Mouse (Mus musculus): ENCODE data around the gene Sec22b. TPM values are rescaled to one million over a fixed set of nuclear protein-coding genes. Genes with fewer than 3 reads are reported as not detected.

The Sec22b gene
- total RNA-seq, 2 experiments from 2014 or later, result 70.9 to 76.7 TPM

DNA sequence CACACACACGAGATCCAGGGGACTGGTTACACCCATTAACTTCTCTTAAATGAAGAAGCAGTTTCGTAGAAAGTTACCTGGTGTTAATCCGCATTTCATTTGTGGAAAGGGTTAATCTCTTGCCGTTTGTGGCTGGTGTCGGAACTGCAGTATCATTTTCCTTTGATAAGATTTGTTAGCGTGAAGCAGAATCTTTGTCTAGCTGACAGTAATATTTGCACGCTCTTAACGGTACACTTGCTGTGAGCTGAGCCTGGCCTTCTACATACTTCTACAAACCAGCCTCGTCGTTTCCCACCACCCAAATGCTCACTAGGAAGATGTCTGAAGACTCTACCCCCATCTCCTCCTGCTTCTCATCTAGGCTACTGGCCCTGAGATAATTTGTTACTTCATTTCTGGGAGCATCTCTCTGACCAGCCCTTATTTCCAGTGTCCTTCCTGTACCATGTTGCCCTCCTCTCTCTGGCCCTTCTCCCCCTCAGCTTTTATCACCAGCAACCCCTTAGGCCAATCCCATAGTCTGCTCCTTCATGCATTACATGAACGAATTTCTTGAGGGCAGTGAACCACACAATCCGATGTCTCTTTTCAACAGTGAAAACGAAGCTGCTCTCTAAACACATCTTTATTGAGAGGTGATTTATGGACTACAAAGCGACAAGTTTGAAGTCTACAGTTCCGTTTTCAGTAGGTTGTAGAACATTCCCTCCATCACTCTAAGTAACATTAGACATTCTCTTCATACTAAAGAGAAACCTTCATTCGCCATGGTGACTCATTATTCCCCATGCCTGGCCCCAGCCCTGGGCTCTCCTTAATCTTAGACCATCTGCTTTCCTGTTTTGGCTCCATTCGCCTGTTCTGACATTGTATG is 36.3 kb downstream of the Sec22b start:
- intact Hi-C loops (cut with DNase I), result no loop called here
- no peak for DNase-seq (ENCODE audit: low spot score in 2 of 2)

DNA sequence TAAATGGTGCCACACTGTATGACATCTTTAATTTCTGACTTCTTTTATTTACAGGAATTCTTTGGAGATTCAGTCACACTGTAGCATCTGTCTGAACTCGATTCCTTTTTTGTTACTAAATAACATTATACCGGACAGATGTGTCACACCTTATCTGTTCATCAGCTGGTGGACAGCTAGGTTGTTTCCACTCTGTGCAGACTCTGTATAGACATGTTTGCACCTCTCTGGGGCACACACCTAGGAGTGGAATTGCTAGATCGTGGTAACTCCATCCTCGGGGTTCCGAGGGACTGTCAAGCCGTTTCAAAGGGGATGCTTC is 36.9 kb downstream of the Sec22b start:
- intact Hi-C loops (cut with DNase I), result no loop called here
- no peak for DNase-seq (ENCODE audit: low spot score in 2 of 2)

DNA sequence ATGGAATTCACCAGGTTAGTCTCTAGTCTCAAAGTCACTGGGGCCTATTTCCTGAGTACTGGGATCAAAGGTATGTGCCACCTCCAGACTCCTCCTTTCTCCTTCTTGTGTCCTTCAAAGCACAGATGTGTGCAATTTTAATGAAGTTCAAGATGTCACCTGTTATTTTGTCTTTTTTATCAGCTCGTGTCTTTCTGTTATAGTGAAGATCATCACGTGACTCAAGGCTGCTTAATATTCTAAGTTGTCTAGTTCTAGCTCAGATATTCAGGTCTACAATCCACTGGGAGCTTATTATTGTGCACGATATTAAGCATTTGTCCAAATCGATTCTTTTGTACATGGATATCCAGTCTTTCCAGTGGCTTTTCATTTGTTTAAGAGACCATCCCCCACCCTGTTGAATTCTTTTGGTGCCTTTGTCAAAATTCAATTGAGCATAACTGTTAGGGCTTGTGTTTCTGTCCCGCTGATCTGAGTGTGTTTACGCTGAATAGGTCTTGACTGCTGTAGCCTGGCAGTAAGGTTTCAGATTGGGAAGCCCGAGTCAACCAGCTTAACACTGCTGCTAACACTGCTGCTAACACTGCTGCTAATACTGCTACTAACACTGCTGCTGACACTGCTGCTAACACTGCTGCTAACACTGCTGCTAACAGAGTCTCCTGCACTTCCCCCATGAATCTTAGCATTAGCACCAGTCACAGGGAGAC is 38.0 kb downstream of the Sec22b start:
- DNase-seq (ENCODE audit: low spot score in 2 of 2), result no peak
- intact Hi-C loops (cut with DNase I), result no loop called here

DNA sequence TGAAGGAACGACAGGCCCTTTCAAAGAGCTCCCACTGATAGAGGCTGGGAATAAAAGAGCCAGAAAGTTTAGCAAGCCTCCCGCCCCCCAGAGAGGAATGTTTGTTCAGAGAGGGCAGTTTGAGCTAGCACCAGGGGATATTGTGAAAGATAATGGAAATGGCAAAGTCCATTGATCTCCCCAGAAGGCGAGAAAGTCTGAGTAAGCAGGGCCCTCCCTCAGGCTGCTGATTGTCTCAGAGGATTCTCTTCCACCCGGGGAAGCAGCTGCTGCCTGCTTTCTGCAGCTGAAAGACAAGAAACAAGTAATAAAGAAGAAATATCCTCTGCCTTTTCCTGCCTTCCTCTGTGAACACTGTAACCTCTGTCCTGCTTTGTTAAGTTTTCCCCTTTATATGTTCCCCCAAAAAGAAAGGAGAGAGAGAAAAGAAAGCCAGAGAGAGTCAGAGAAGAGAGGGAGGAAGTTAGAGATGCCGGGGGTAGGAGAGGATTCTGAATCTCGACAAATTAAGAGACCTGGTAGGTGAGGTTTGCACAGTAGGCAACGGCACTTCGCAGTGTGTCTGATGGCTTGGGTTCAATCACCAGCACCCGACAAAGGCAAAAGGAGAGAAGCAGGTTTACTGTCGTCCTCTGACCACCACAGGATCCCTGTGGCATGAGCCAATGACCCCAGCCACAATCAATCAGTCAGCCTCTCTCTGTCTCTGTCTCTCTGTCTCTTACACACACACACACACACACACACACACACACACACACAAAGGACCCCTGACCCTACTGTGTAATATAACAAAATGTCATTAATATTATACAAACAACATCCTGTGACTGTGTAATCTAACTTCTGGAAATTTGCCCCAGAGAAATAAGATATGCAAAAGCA is 38.9 kb downstream of the Sec22b start:
- DNase-seq (ENCODE audit: low spot score in 2 of 2), result no peak
- intact Hi-C loops (cut with DNase I), result loop anchor here (5.0 kb wide), 1 partner anchor 72 kb away; the partner anchor contains the start of gene Notch2

DNA sequence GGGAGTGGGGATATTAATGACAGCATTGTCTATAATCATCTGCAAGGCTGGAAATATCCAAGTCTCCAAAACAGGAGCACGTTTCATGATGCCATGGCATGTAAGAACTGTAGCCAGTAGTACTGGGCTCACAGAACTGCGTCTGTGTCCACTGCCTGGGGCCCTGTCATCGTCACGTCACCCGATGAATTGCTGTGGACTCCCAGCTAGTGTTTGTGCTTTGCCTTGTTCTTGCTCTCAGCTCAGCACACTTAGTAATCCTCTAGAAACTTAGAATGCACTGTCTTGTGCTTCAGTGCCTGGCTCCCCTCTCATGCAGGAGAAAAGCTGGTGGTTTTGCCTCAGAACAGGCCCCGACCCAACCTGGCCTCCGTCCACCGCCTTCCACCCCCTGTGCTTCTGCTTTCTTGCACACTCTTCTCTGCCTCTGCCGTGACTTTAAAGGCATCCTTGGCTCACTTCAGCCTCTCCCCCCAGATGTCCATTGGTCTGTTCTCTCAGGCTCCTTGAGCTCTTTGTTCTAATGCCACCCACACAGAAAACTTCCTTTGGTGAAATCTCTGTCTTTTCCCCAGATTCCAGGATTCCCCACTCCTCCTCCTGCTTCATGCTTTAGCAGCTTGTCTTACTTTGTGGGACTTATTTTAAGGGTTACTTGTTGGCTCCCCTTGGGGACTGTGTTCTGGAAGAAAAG is 39.7 kb downstream of the Sec22b start:
- peak in 1 of 2 experiments; percentile 44 for DNase-seq (ENCODE audit: low spot score in 2 of 2)
- intact Hi-C loops (cut with DNase I), result loop anchor here (5.0 kb wide), 1 partner anchor 72 kb away; the partner anchor contains the start of gene Notch2

DNA sequence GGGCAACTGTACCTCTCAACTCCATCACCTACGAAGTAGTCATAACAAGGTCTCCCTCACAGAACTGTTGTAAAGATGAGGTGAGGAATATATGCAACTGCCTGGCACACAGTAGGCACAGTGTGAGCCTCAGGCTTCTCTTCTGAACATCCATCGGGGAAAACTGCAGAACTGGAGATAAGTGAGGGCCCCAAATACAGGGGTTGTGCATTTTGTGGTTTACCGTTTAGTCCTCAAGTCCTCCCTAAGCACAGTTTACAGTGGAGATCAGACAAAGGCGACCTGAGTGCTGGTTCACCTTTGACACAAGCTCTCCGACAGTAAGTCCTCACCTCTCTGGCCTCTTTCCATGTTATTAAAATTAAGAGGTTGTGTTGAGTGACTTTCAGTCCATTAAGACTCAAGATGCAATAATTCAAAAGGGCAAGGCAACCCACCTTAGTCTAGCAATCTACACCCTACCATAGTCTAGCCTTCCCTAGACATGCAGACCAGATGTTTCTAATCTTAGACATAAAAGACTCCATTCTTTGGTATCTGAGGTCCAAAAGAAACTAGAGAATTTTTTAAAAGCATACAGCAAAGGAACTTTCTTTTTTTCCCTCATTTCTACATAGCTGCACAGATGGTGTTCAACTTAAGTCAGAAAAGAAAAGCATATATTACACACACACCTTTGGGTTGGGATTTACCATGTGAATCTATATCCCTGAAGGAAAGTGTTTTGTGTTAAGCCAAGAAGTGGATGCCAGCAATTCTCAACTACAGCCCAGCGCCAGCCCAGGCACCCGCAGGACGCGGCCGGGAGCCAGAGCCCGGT is 40.7 kb downstream of the Sec22b start:
- intact Hi-C loops (cut with DNase I), result loop anchor here (5.0 kb wide), 1 partner anchor 71 kb away; the partner anchor contains the start of gene Notch2
- DNase-seq (ENCODE audit: low spot score in 2 of 2), result peak in 1 of 2 experiments; percentile 62

DNA sequence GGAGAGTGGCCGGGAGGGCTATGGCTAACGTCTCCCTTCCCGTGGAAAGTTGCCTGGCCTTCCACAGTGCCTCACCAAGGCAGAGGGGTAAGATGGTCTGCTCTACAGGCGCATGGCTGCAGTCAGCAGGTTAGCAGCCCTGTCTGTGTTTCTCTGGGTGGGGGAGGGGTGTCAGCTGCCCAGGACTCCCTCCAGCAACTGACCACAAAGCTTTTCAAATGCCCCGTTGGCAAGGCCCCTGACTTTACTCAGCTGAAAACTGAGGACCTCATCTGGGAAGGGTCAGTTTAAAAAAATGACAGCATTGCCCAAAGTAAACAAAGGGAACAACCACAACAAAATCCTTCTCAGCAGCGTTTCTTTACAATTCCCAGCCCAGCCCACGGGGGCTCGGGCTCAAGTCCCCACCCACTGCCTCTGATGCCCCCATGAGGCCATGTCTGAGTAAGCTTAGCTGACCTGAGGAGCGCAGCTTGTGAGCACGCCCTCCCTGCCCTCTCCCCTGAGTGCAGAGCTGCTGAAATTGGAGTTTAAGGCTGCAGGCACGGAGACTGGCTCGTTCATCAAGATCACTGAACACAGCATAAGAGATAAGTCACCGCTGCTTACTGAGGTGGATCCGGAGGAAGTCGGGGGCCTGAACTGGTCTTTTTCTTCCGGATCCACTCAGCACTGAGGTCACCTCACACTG is 41.4 kb downstream of the Sec22b start:
- DNase-seq (ENCODE audit: low spot score in 2 of 2), result peak in 1 of 2 experiments; percentile 23
- intact Hi-C loops (cut with DNase I), result loop anchor here (5.0 kb wide), 1 partner anchor 70 kb away; the partner anchor contains the start of gene Notch2

DNA sequence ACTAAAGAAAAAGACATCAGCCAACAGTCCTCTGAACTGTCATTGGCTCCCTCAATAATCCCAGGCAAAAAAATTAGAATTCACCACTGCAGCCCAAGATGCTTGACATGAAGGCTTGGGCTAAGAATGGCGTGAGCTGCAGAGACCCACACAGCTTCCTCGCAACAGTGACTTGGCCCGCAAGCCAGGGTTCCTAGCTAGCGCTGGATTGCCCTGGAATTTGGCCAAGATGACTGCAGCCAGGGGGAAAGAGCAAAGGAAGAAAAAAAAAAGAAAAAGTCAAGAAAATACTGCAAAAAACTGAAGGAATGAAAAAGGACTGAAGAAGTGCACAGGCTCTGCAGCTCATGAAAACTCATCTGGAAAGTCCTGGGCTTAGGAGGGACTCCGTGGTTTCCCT is 43.5 kb downstream of the Sec22b start:
- DNase-seq (ENCODE audit: low spot score in 2 of 2), result no peak
- intact Hi-C loops (cut with DNase I), result loop anchor here (5.0 kb wide), 1 partner anchor 68 kb away; the partner anchor contains the start of gene Notch2

DNA sequence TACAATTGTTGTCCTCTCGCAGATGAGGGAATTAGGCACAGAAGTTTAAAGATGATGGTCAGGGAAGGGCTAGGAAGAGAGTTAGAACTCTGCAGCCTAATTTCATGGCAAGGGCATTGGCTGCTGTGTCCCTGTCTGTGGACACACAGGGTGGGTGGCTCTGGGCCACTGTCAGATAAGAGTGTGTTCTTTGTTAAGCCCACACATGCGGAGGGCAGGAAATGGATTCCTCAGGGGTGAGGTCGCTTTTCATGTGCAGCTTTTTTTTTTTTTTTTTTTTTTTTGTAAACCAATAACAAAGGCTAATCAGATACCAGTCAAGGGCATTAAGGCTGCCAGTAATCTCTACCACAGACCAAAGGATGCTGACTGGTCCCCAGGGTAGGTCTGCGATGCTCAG is 45.4 kb downstream of the Sec22b start:
- intact Hi-C loops (cut with DNase I), result no loop called here

DNA sequence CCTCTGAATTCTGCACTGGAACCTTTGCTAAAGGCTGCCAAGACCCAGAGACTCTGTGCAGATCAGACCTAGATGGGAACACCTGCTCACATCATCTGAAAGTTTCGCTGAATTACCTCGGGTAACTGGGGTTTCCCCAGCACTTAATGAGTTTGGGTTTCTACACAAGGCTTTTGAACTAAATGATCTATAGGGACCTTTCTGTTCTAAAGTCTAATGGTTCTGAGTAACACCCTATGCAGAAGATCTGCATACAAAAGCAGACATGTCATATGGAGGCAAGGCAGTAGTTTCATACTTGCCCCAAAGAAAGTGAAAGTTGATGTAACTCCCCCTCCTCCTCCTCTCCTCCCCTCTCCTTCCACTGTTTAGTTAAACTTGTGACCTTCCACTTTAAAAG is 47.5 kb downstream of the Sec22b start:
- intact Hi-C loops (cut with DNase I), result no loop called here
- DNase-seq (ENCODE audit: low spot score in 2 of 2), result no peak

More for the DNA sequence above, 45.4 kb downstream of the Sec22b start:
- no peak for DNase-seq (ENCODE audit: low spot score in 2 of 2)

DNA sequence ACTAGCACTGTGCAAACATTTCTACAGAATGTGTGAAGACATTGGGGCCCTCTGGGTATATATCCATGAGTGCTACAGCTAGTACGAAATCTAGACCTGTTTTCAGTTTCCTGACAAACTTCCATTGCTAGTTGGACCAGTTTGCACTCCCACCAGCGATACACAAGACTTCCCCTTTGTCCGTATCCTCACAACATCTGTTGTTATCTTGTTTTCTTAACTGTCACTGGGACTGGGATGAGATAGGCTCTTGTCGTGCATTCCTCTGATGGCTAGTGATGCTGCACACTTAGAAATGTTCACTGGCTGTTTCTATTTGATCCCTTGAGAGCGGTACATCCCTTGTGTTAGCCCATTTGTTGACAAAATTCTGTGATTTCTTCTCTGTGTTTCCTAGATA is 49.0 kb downstream of the Sec22b start:
- intact Hi-C loops (cut with DNase I), result no loop called here
- DNase-seq (ENCODE audit: low spot score in 2 of 2), result no peak

DNA sequence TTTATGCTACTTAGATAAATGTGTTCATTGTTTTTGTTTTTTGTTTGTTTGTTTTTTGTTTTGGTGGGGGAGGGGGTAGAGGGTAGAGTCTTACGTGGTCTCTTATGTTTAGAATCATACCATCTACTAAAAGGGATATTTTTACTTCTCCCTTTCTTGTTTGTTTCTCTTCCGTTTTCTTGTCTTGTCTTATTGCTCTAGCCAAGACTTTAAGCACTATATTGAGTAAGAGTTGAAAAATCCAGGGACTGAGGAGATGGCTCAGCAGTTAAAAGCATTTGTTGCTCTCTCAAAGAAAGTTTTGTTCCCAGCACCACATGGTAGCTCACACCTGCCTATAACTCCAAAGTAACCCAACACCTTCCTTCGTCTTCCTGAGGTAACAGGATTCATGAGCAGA is 50.1 kb downstream of the Sec22b start:
- intact Hi-C loops (cut with DNase I), result no loop called here
- DNase-seq (ENCODE audit: low spot score in 2 of 2), result no peak

DNA sequence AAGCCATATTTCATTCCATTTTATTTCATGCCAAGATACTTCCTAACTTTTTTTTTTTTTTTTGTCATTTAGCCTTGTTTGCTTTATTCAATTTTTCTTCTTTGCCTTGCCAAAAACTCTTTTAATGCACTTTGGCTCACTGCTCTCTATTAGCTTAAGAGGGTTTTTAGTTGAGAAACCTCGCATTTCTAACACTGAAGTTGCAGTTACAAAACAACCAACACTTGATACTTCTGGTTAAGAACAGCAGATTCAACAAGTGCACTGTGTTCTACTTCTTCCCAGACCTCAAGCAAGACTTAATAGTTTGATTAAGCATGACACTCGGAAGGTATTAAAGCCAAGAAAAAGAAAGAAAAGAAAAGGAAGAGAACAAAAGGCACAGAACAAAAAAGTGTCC is 52.2 kb downstream of the Sec22b start:
- no peak for DNase-seq (ENCODE audit: low spot score in 2 of 2)
- intact Hi-C loops (cut with DNase I), result no loop called here

DNA sequence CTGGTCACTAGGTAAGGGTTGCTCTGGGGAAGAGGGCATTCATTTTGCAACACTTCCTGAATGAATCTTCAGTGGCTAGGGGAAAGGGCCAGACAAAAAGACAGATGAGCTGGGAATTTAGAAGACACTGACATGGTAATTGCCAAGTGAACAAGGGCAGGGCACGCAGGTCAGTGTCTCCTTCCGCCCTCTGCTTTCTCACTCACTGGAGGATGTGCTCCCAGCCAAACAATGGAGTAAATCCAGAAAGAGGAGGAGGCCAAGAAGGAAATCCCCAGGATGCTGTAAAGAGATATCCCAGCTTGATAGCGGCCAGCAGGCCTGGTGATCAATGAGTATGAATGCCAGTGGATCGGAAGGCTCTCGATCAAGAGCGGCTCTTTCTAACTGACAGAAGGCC is 55.3 kb downstream of the Sec22b start:
- intact Hi-C loops (cut with DNase I), result no loop called here
- no peak for DNase-seq (ENCODE audit: low spot score in 2 of 2)

DNA sequence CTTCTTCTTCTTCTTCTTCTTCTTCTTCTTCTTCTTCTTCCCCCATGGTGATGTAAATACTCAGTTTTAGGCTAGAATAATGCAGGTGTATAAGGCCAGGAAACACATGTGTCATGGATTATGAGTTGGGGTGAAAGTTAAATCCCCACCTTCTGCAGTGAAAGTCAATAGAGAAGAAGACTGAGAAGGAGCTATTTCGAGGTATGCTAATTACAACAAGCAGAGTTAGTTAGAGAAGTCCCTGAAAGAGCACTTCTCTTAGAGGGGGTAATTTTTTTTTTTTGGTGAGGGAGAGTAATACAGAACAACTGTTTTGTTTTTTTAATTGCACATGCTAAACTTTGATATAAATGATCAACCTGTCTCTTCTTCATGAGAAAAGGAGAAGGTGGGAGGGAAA is 55.9 kb downstream of the Sec22b start:
- intact Hi-C loops (cut with DNase I), result no loop called here
- no peak for DNase-seq (ENCODE audit: low spot score in 2 of 2)

DNA sequence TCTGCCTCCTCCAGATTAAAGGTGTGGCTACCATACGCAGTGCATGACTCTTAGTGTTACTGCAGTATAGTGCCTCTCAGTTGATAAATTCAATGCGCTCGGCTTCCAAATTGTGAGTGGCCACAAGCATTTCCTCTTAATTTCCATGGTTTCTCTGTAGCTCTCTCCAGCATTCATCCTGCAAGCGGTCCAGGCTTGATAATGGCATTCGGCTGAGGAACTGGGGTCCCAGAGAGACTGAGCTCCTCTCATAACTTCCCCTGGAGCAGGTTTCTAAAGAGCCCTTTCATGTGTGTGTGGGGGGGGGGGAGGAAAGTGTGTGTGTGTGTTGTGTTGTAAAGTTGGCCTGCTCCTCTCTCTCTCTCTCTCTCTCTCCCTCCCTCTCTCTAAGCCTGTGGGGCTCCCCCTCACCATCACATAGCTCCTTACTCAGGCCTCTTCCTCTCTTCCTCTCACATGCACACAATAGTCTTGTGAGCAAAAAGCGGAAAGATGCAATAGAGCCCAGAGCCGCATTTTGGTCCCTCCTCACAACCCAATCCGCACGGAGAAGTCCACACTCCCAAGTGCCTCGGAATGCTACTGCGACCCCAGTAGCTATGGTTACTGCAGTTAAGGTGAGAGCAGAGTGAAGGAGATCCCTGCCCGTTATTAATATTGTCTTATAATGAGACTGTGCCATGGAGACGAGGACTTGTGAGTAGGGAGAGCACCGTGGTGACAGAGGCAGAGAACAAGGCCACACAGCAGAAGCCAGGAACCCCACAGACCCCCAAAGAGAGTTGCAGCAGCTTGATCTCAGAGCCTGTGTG is 60.0 kb downstream of the Sec22b start:
- DNase-seq (ENCODE audit: low spot score in 2 of 2), result no peak

DNA sequence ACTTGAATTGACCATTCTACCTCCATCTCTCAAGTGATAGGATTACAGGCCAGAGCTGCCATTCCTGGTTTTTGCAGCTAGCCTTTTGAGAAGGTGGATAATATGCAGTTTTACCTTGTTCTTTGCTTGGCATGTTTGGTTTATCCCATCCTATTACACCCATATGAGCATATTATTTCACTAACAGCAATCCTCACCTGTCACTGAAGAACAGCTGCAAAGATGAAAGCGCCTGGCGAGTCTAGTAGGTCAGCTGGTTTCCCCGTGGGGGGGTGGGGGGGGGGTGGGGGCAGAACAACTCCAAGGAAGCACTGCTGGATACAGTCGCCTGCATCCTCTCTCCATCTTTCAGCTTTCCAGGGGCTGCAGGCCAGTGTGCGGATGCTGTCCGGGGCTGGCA is 61.0 kb downstream of the Sec22b start:
- no peak for DNase-seq (ENCODE audit: low spot score in 2 of 2)

More for the DNA sequence above, 60.0 kb downstream of the Sec22b start:
- intact Hi-C loops (cut with DNase I), result no loop called here

More for the DNA sequence above, 61.0 kb downstream of the Sec22b start:
- intact Hi-C loops (cut with DNase I), result no loop called here

Measured in left cerebral cortex, postnatal 25 days (tissue).